Mouse (Mus musculus) kidney, embryonic 14.5 days (tissue): ENCODE measurements around the gene Piezo1. TPM values are rescaled to one million over a fixed set of nuclear protein-coding genes. Genes with fewer than 3 reads are reported as not detected.
A peak's percentile ranks its signal among the peaks of the same experiment; 100 is the strongest.

Source experiments
- ATAC-seq: fragments of 200-750 bp; cut with Nextera tagmentation; 2 replicates; pipeline ENCODE4 v1.8.0; 2017; ENCODE audit warnings: moderate number of reproducible peaks, mild to moderate bottlenecking, moderate TSS enrichment, moderate library complexity; ENCODE audit not compliant: low FRiP score, low TSS enrichment
- H3K27ac ChIP-seq: fragments of 300-500 bp; sonication (generic); 2 replicates; pipeline ENCODE4 v1.5.1; 2014; ENCODE audit warnings: low read depth, mild to moderate bottlenecking, low read length, moderate library complexity, mixed read lengths
- H3K27me3 ChIP-seq: fragments of 300-500 bp; sonication (generic); 2 replicates; pipeline ENCODE4 v1.6.1; 2014; ENCODE audit warnings: mild to moderate bottlenecking, low read length; ENCODE audit not compliant: control insufficient read depth, insufficient read depth
- H3K36me3 ChIP-seq: fragments of 300-500 bp; sonication (generic); 2 replicates; pipeline ENCODE4 v1.6.1; 2014; ENCODE audit warnings: low read length, mixed read lengths; ENCODE audit not compliant: control insufficient read depth, insufficient read depth
- H3K4me1 ChIP-seq: fragments of 300-500 bp; sonication (generic); 2 replicates; pipeline ENCODE4 v1.6.1; 2014; ENCODE audit warnings: low read length, mixed read lengths; ENCODE audit not compliant: control insufficient read depth, insufficient read depth
- H3K4me2 ChIP-seq: fragments of 300-500 bp; sonication (generic); replicated peaks from 2 replicates; pipeline ENCODE4 v1.6.1; 2014; ENCODE audit warnings: low read depth, mild to moderate bottlenecking, low read length
- H3K4me3 ChIP-seq: fragments of 300-500 bp; sonication (generic); 2 replicates; pipeline ENCODE4 v1.5.1; 2014; ENCODE audit warnings: mild to moderate bottlenecking, low read length
- H3K9ac ChIP-seq: fragments of 300-500 bp; sonication (generic); 2 replicates; pipeline ENCODE4 v1.6.1; 2014; ENCODE audit warnings: low read depth, mild to moderate bottlenecking, low read length, moderate library complexity
- H3K9me3 ChIP-seq: fragments of 300-500 bp; sonication (generic); 2 replicates; pipeline ENCODE4 v1.6.1; 2016; ENCODE audit warnings: low read length; ENCODE audit not compliant: control insufficient read depth
- WGBS: fragments of 180-500 bp; shearing (Covaris S2); extraction: QIAGEN DNeasy Blood & Tissue Kit; methylation state at CpG from one replicate; pipeline ENCODE4 v1.1.7; 2014; 5-methylcytosine and 5-hydroxymethylcytosine counted together
- polyA plus RNA-seq: library from polyadenylated mRNA; unstranded; fragments of >200 nt; fragmentation: Nextera tagmentation; extraction: Ambion mirVana; gene quantifications from 2 replicates; pipeline ENCODE4 v1.2.1, GENCODE M21; 2014

The Piezo1 gene
- polyA plus RNA-seq, 1 experiment from 2014 or later = 17.9 TPM

GRCm38 (mm10) chr8:122451161-122451703, 99.9 kb downstream of the Piezo1 start:
- Histone ChIP-seq H3K9ac (no peak overlapping the region), H3K9me3 (no peaks in the 10 kb centered on the region), H3K36me3 (no peaks in the 10 kb centered on the region), H3K4me3 (no peak overlapping the region), H3K4me1 (0 out of 2 replicates have a peak, but pooled peaks cover 2% of the 10 kb centered on the region), H3K27me3 (no peaks in the 10 kb centered on the region; the same call in 1 of the 2 replicates), H3K27ac (no peak overlapping the region), H3K4me2 (no peak overlapping the region)
- WGBS = 77% methylated on average over 7 of the region's 7 CpGs
- ATAC-seq = no peak

- ATAC-seq = no peak
- Histone ChIP-seq H3K9ac (no peak overlapping the region), H3K36me3 (no peaks in the 10 kb centered on the region), H3K9me3 (no peaks in the 10 kb centered on the region), H3K27me3 (no peaks in the 10 kb centered on the region), H3K4me1 (peaks cover 8% of the 10 kb centered on the region; the same call in 1 of the 2 replicates), H3K27ac (0 out of 2 replicates have a peak overlapping the region, but pooled peaks have one; percentile 11), H3K4me3 (no peak overlapping the region), H3K4me2 (no peak overlapping the region)
- 62% methylated on average over 3 of the region's 3 CpGs for WGBS
Observed at GRCm38 (mm10) chr8:122445203-122445602, 105.9 kb downstream of the Piezo1 start.

- peak overlapping the region; percentile 71 for H3K4me2 ChIP-seq
- H3K9ac ChIP-seq = peak overlapping the region; percentile 71
- H3K27ac ChIP-seq = peak overlapping the region; percentile 96
- H3K36me3 ChIP-seq = peaks cover 6% of the 10 kb centered on the region; the same call in 1 of the 2 replicates
- no peaks in the 10 kb centered on the region for H3K27me3 ChIP-seq
- ATAC-seq = no peak
- H3K4me1 ChIP-seq = peaks cover 8% of the 10 kb centered on the region; the same call in 1 of the 2 replicates
- no peaks in the 10 kb centered on the region for H3K9me3 ChIP-seq
- peak overlapping the region; percentile 77 for H3K4me3 ChIP-seq
- 18% methylated on average over 19 of the region's 19 CpGs for WGBS
Observed at GRCm38 (mm10) chr8:122444058-122444748, 106.9 kb downstream of the Piezo1 start.

GRCm38 (mm10) chr8:122443262-122444006, 107.7 kb downstream of the Piezo1 start, which contains the start of gene Mvd:
Mvd (minus strand) TSS chr8:122443422.
- under 1% methylated on average over 47 of the region's 47 CpGs for WGBS
- H3K27ac ChIP-seq = peak within 1 kb of the TSS; percentile 96
- H3K36me3 ChIP-seq = peaks cover 6% of the 10 kb centered on the region; the same call in 1 of the 2 replicates
- ATAC-seq = peak; percentile 98
- peak within 1 kb of the TSS; percentile 72 for H3K9ac ChIP-seq
- no peaks in the 10 kb centered on the region for H3K27me3 ChIP-seq
- H3K4me2 ChIP-seq = peak within 1 kb of the TSS; percentile 95
- H3K4me1 ChIP-seq = peaks cover 11% of the 10 kb centered on the region; the same call in 1 of the 2 replicates
- H3K9me3 ChIP-seq = no peaks in the 10 kb centered on the region
- H3K4me3 ChIP-seq = peak within 1 kb of the TSS; percentile 77

- Histone ChIP-seq H3K9me3 (no peaks in the 10 kb centered on the region), H3K9ac (peak overlapping the region; percentile 72), H3K4me1 (peaks cover 16% of the 10 kb centered on the region; the same call in 1 of the 2 replicates), H3K36me3 (peaks cover 6% of the 10 kb centered on the region; the same call in 1 of the 2 replicates), H3K27me3 (no peaks in the 10 kb centered on the region), H3K4me3 (peak overlapping the region; percentile 77), H3K27ac (peak overlapping the region; percentile 62), H3K4me2 (peak overlapping the region; percentile 95)
- under 1% methylated on average over 12 of the region's 12 CpGs for WGBS
- peak; percentile 11 for ATAC-seq
Observed at GRCm38 (mm10) chr8:122442781-122443180, 108.3 kb downstream of the Piezo1 start.

GRCm38 (mm10) chr8:122442356-122442755, 108.8 kb downstream of the Piezo1 start:
- no peaks in the 10 kb centered on the region for H3K9me3 ChIP-seq
- peaks cover 16% of the 10 kb centered on the region; the same call in 1 of the 2 replicates for H3K4me1 ChIP-seq
- peak overlapping the region; percentile 95 for H3K4me2 ChIP-seq
- peak overlapping the region; percentile 72 for H3K9ac ChIP-seq
- no peaks in the 10 kb centered on the region for H3K27me3 ChIP-seq
- WGBS = 15% methylated on average over 7 of the region's 7 CpGs
- H3K27ac ChIP-seq = no peak overlapping the region
- no peak for ATAC-seq
- H3K4me3 ChIP-seq = peak overlapping the region; percentile 77
- peaks cover 7% of the 10 kb centered on the region; the same call in 1 of the 2 replicates for H3K36me3 ChIP-seq

GRCm38 (mm10) chr8:122441326-122441725, 109.8 kb downstream of the Piezo1 start:
- Histone ChIP-seq H3K4me1 (peaks cover 18% of the 10 kb centered on the region; the same call in 1 of the 2 replicates), H3K4me2 (no peak overlapping the region), H3K9me3 (no peaks in the 10 kb centered on the region), H3K9ac (no peak overlapping the region), H3K36me3 (peaks cover 17% of the 10 kb centered on the region; the same call in 1 of the 2 replicates), H3K4me3 (no peak overlapping the region), H3K27me3 (no peaks in the 10 kb centered on the region), H3K27ac (no peak overlapping the region)
- ATAC-seq = no peak
- 96% methylated on average over 1 of the region's 1 CpGs for WGBS

- no peak for ATAC-seq
- Histone ChIP-seq H3K27ac (no peak overlapping the region), H3K27me3 (no peaks in the 10 kb centered on the region), H3K4me3 (no peak overlapping the region), H3K9ac (no peak overlapping the region), H3K9me3 (no peaks in the 10 kb centered on the region), H3K4me1 (peaks cover 16% of the 10 kb centered on the region; the same call in 1 of the 2 replicates), H3K4me2 (no peak overlapping the region), H3K36me3 (peaks cover 33% of the 10 kb centered on the region; the same call in 1 of the 2 replicates)
- WGBS = 96% methylated on average over 16 of the region's 16 CpGs
Observed at GRCm38 (mm10) chr8:122439336-122439735, 111.8 kb downstream of the Piezo1 start.
